Mouse (Mus musculus): Measurements from ENCODE around the gene Ltbp4. TPM values are rescaled to one million over a fixed set of nuclear protein-coding genes. Genes with fewer than 3 reads are reported as not detected.
A peak's percentile ranks its signal among the peaks of the same experiment; 100 is the strongest.

Ltbp4 gene
- 66.0 and 74.2 TPM in 2 replicates for polyA plus RNA-seq (2015; fragmentation: Nextera tagmentation; extraction: Ambion mirVana)

- Histone ChIP-seq H3K4me3 (peak within 1 kb of the TSS; percentile 49), H3K9me3 (no peaks in the 10 kb centered on the region), H3K4me1 (peaks cover 52% of the 10 kb centered on the region), H3K27ac (peak within 1 kb of the TSS; percentile 77), H3K27me3 (peaks cover 52% of the 10 kb centered on the region), H3K4me2 (peak within 1 kb of the TSS; percentile 88), H3K36me3 (peaks cover 6% of the 10 kb centered on the region; the same call in 1 of the 2 replicates), H3K9ac (peak within 1 kb of the TSS; percentile 37; the same call in 1 of the 2 replicates)
- WGBS = 1% methylated on average over 36 of the region's 36 CpGs
- ATAC-seq (ENCODE audit: insufficient number of reproducible peaks, low FRiP score, low TSS enrichment, low read depth) = 0 out of 2 replicates have a peak, but pooled peaks have one; percentile 26
Observed at GRCm38 (mm10) chr7:27337175-27337853, at the start of gene Ltbp4. Gene Ltbp4 (minus strand): TSS chr7:27337692.

- H3K4me1 ChIP-seq = 0 out of 2 replicates have a peak, but pooled peaks cover 2% of the 10 kb centered on the region
- no peak overlapping the region for H3K9ac ChIP-seq
- H3K27me3 ChIP-seq = 0 out of 2 replicates have a peak, but pooled peaks cover 1% of the 10 kb centered on the region
- H3K36me3 ChIP-seq = no peaks in the 10 kb centered on the region
- H3K4me3 ChIP-seq = no peak overlapping the region
- ATAC-seq (ENCODE audit: insufficient number of reproducible peaks, low FRiP score, low TSS enrichment, low read depth) = no peak
- no peak overlapping the region for H3K4me2 ChIP-seq
- no peaks in the 10 kb centered on the region for H3K9me3 ChIP-seq
- H3K27ac ChIP-seq = no peak overlapping the region
- 25% methylated on average over 4 of the region's 4 CpGs for WGBS
Observed at GRCm38 (mm10) chr7:27384731-27385130, 47.2 kb upstream of the Ltbp4 start.

- H3K9me3 ChIP-seq = no peaks in the 10 kb centered on the region
- ATAC-seq (ENCODE audit: insufficient number of reproducible peaks, low FRiP score, low TSS enrichment, low read depth) = no peak
- WGBS = 62% methylated on average over 5 of the region's 5 CpGs
Observed at GRCm38 (mm10) chr7:27384134-27384533, 46.6 kb upstream of the Ltbp4 start.

GRCm38 (mm10) chr7:27383233-27383632 is 45.7 kb upstream of the Ltbp4 start:
- H3K9ac ChIP-seq = no peak overlapping the region
- H3K36me3 ChIP-seq = no peaks in the 10 kb centered on the region
- no peak overlapping the region for H3K4me3 ChIP-seq
- H3K9me3 ChIP-seq = no peaks in the 10 kb centered on the region
- ATAC-seq (ENCODE audit: insufficient number of reproducible peaks, low FRiP score, low TSS enrichment, low read depth) = no peak
- H3K27ac ChIP-seq = no peak overlapping the region
- H3K4me2 ChIP-seq = no peak overlapping the region
- peaks cover 13% of the 10 kb centered on the region; the same call in 1 of the 2 replicates for H3K27me3 ChIP-seq
- 0 out of 2 replicates have a peak, but pooled peaks cover 2% of the 10 kb centered on the region for H3K4me1 ChIP-seq
- WGBS = 88% methylated on average over 1 of the region's 1 CpGs

More at GRCm38 (mm10) chr7:27384134-27384533, 46.6 kb upstream of the Ltbp4 start:
- Histone ChIP-seq H3K27me3 (peaks cover 7% of the 10 kb centered on the region; the same call in 1 of the 2 replicates), H3K4me3 (no peak overlapping the region), H3K9ac (no peak overlapping the region), H3K36me3 (no peaks in the 10 kb centered on the region), H3K4me2 (no peak overlapping the region), H3K4me1 (0 out of 2 replicates have a peak, but pooled peaks cover 2% of the 10 kb centered on the region), H3K27ac (no peak overlapping the region)

- H3K36me3 ChIP-seq = no peaks in the 10 kb centered on the region
- H3K9me3 ChIP-seq = no peaks in the 10 kb centered on the region
- H3K4me3 ChIP-seq = no peak overlapping the region
- no peak for ATAC-seq (ENCODE audit: insufficient number of reproducible peaks, low FRiP score, low TSS enrichment, low read depth)
- H3K4me2 ChIP-seq = no peak overlapping the region
- 0 out of 2 replicates have a peak, but pooled peaks cover 2% of the 10 kb centered on the region for H3K4me1 ChIP-seq
- WGBS = 54% methylated on average over 4 of the region's 4 CpGs
- H3K9ac ChIP-seq = no peak overlapping the region
- H3K27ac ChIP-seq = no peak overlapping the region
- H3K27me3 ChIP-seq = peaks cover 29% of the 10 kb centered on the region
Observed at GRCm38 (mm10) chr7:27381560-27381959, 44.1 kb upstream of the Ltbp4 start.

- H3K9ac ChIP-seq = no peak overlapping the region
- H3K27me3 ChIP-seq = peaks cover 34% of the 10 kb centered on the region
- H3K36me3 ChIP-seq = no peaks in the 10 kb centered on the region
- no peak overlapping the region for H3K4me2 ChIP-seq
- H3K4me1 ChIP-seq = 0 out of 2 replicates have a peak, but pooled peaks cover 2% of the 10 kb centered on the region
- 21% methylated on average over 1 of the region's 1 CpGs for WGBS
- H3K9me3 ChIP-seq = no peaks in the 10 kb centered on the region
- H3K4me3 ChIP-seq = no peak overlapping the region
- H3K27ac ChIP-seq = no peak overlapping the region
- ATAC-seq (ENCODE audit: insufficient number of reproducible peaks, low FRiP score, low TSS enrichment, low read depth) = no peak
Observed at GRCm38 (mm10) chr7:27381009-27381408, 43.5 kb upstream of the Ltbp4 start.

GRCm38 (mm10) chr7:27379836-27380235 is 42.3 kb upstream of the Ltbp4 start:
- ATAC-seq (ENCODE audit: insufficient number of reproducible peaks, low FRiP score, low TSS enrichment, low read depth) = no peak
- H3K36me3 ChIP-seq = no peaks in the 10 kb centered on the region
- no peak overlapping the region for H3K27ac ChIP-seq
- no peak overlapping the region for H3K9ac ChIP-seq
- H3K4me3 ChIP-seq = no peak overlapping the region
- WGBS = 37% methylated on average over 6 of the region's 6 CpGs
- peaks cover 44% of the 10 kb centered on the region for H3K27me3 ChIP-seq
- H3K4me2 ChIP-seq = no peak overlapping the region
- H3K4me1 ChIP-seq = 0 out of 2 replicates have a peak, but pooled peaks cover 2% of the 10 kb centered on the region
- H3K9me3 ChIP-seq = no peaks in the 10 kb centered on the region

GRCm38 (mm10) chr7:27378431-27378830 is 40.9 kb upstream of the Ltbp4 start:
- no peak overlapping the region for H3K27ac ChIP-seq
- no peaks in the 10 kb centered on the region for H3K36me3 ChIP-seq
- 22% methylated on average over 4 of the region's 4 CpGs for WGBS
- no peaks in the 10 kb centered on the region for H3K9me3 ChIP-seq
- no peak overlapping the region for H3K9ac ChIP-seq
- no peak overlapping the region for H3K4me2 ChIP-seq
- H3K27me3 ChIP-seq = peaks cover 56% of the 10 kb centered on the region
- H3K4me1 ChIP-seq = no peaks in the 10 kb centered on the region
- ATAC-seq (ENCODE audit: insufficient number of reproducible peaks, low FRiP score, low TSS enrichment, low read depth) = no peak
- H3K4me3 ChIP-seq = no peak overlapping the region

- Histone ChIP-seq H3K4me2 (no peak overlapping the region), H3K9me3 (no peaks in the 10 kb centered on the region), H3K4me3 (no peak overlapping the region), H3K4me1 (peaks cover 7% of the 10 kb centered on the region), H3K9ac (no peak overlapping the region), H3K27ac (no peak overlapping the region), H3K27me3 (peaks cover 88% of the 10 kb centered on the region), H3K36me3 (no peaks in the 10 kb centered on the region)
- no peak for ATAC-seq (ENCODE audit: insufficient number of reproducible peaks, low FRiP score, low TSS enrichment, low read depth)
- under 1% methylated on average over 22 of the region's 22 CpGs for WGBS
Observed at GRCm38 (mm10) chr7:27375274-27375673, 37.8 kb upstream of the Ltbp4 start.

- Histone ChIP-seq H3K36me3 (no peaks in the 10 kb centered on the region), H3K4me3 (peak overlapping the region; percentile 21), H3K27ac (peak overlapping the region; percentile 38; the same call in 1 of the 2 replicates), H3K9me3 (no peaks in the 10 kb centered on the region), H3K9ac (no peak overlapping the region), H3K4me1 (peaks cover 14% of the 10 kb centered on the region), H3K27me3 (peaks cover 96% of the 10 kb centered on the region), H3K4me2 (peak overlapping the region; percentile 36)
- ATAC-seq (ENCODE audit: insufficient number of reproducible peaks, low FRiP score, low TSS enrichment, low read depth) = peak; percentile 69
- 5% methylated on average over 44 of the region's 44 CpGs for WGBS
Observed at GRCm38 (mm10) chr7:27371715-27372462, 34.4 kb upstream of the Ltbp4 start.

- Histone ChIP-seq H3K9ac (no peak overlapping the region), H3K36me3 (no peaks in the 10 kb centered on the region), H3K4me3 (no peak overlapping the region), H3K9me3 (no peaks in the 10 kb centered on the region), H3K27ac (no peak overlapping the region), H3K27me3 (peaks cover 99% of the 10 kb centered on the region), H3K4me1 (peaks cover 19% of the 10 kb centered on the region), H3K4me2 (no peak overlapping the region)
- 77% methylated on average over 19 of the region's 19 CpGs for WGBS
- ATAC-seq (ENCODE audit: insufficient number of reproducible peaks, low FRiP score, low TSS enrichment, low read depth) = no peak
Observed at GRCm38 (mm10) chr7:27369111-27369510, 31.6 kb upstream of the Ltbp4 start.

- H3K9me3 ChIP-seq = no peaks in the 10 kb centered on the region
- H3K27ac ChIP-seq = no peak overlapping the region
- WGBS = 12% methylated on average over 11 of the region's 11 CpGs
- no peaks in the 10 kb centered on the region for H3K36me3 ChIP-seq
- ATAC-seq (ENCODE audit: insufficient number of reproducible peaks, low FRiP score, low TSS enrichment, low read depth) = no peak
- no peak overlapping the region for H3K9ac ChIP-seq
- peaks cover 23% of the 10 kb centered on the region for H3K4me1 ChIP-seq
- H3K27me3 ChIP-seq = peaks cover 99% of the 10 kb centered on the region
- H3K4me2 ChIP-seq = peak overlapping the region; percentile 29; the same call in 1 of the 2 replicates
- peak overlapping the region; percentile 18 for H3K4me3 ChIP-seq
Observed at GRCm38 (mm10) chr7:27367976-27368375, 30.5 kb upstream of the Ltbp4 start.

Measured in limb, embryonic 15.5 days (tissue).